In genomic region chr19:32425856-32426255, GRCm38 (mm10) we compare ENCODE assay signal across 19 mouse cellular contexts.
"Had no signal": no experiment of that assay in that cellular context is flagged by ENCODE, and none has a peak within 500 bp of the region (broad histone marks: within the 10 kb centered on the region; RNA-seq: fewer than 3 reads in every experiment).

No protein-coding gene starts in this region.

- ATAC-seq: midbrain, embryonic 16.5 days had no signal

- H3K4me2 ChIP-seq: lung, embryonic 14.5 days; midbrain, embryonic 12.5 days; neural tube, embryonic 13.5 days; neural tube, embryonic 15.5 days had no signal

- H3K27ac ChIP-seq: midbrain, embryonic 10.5 days; midbrain, embryonic 12.5 days; neural tube, embryonic 13.5 days; neural tube, embryonic 15.5 days had no signal

- H3K9ac ChIP-seq: lung, embryonic 14.5 days; midbrain, embryonic 12.5 days; neural tube, embryonic 13.5 days; neural tube, embryonic 15.5 days had no signal

- H3K9me3 ChIP-seq: midbrain, embryonic 10.5 days; midbrain, embryonic 12.5 days; neural tube, embryonic 13.5 days; neural tube, embryonic 15.5 days had no signal

- H3K4me3 ChIP-seq: midbrain, embryonic 10.5 days; midbrain, embryonic 12.5 days; myocyte; neural tube, embryonic 13.5 days; neural tube, embryonic 15.5 days had no signal

- H3K27me3 ChIP-seq: midbrain, embryonic 12.5 days; neural tube, embryonic 13.5 days; neural tube, embryonic 15.5 days had no signal

- H3K36me3 ChIP-seq: midbrain, embryonic 10.5 days; midbrain, embryonic 12.5 days; neural tube, embryonic 13.5 days; neural tube, embryonic 15.5 days had no signal

- DNase-seq: lung, adult 18-20 months; lung, embryonic 14.5 days; lung, postnatal 10 days; lung, postnatal 4 days; midbrain, embryonic 14.5 days; retina, postnatal 1 day; right cerebral cortex, adult 18-20 months; right cerebral cortex, postnatal 25 days; right cerebral cortex, postnatal 4 days; spleen, adult 18-20 months; thymus, adult 2 months; thymus, postnatal 25 days; thymus, postnatal 4 days had no signal

- H3K4me1 ChIP-seq: midbrain, embryonic 10.5 days; midbrain, embryonic 12.5 days; neural tube, embryonic 13.5 days; neural tube, embryonic 15.5 days had no signal
